Mouse (Mus musculus) right cerebral cortex, adult 18-20 months (tissue): ENCODE measurements around the gene Dgat2l6.

ENCODE experiments used
- DNase-seq: peaks from one replicate; pipeline ENCODE4 v3.0.0; 2022; ENCODE audit warnings: mixed read lengths

The Dgat2l6 gene

DNA sequence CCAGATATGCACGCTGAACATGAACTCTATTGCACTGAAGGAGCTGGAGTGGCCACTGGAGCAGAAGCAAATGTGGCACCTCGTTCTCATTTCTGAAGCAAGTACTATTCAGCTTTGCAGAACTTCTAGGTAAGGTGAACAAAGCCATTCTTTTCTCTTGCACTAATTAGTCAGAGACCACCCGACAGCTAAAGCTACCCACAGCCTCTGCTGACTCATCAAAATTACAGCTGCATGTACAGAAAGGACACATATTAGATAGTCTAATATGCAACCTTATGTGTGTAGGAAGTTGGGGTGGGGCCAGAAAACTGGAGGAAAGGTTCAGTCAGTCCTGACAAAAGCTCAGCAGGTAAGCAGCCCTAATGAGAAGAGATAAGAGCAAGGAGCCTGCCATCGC, at the start of gene Dgat2l6:
Dgat2l6 (plus strand) TSS at position 368 of the 400 bp plus-strand sequence.
- DNase-seq = no peak

DNA sequence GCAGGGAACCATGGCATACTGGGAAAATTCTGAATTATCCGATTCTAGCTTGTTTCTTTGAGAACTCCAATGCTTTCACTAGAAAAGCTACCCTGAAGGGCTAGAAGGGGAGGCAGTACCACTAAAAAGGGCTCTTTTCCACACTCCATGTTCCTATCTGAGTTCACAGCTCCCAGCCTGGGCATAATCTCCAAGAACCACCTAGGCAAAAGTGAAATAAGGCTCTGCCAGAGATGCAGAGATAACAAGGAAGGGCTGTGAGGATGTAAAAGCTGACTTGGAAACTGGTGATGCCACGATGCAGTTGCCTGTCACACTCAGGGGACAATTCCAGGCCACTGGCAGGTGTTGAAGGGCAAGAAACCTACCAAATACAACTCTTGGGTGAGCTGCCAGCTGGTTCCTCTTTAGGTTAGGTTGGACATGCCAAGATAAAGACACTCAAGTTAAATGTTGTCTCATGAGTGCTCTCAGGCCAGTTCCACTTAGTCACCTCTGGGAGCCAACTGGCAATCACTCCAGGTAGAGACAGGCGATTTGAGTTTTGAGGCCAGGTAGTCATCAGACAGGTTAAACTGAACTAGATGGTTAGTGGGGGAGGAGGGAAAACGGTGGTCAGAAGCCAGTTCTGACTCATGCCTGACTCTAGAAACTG, 48.9 kb upstream of the Dgat2l6 start:
- no peak for DNase-seq

DNA sequence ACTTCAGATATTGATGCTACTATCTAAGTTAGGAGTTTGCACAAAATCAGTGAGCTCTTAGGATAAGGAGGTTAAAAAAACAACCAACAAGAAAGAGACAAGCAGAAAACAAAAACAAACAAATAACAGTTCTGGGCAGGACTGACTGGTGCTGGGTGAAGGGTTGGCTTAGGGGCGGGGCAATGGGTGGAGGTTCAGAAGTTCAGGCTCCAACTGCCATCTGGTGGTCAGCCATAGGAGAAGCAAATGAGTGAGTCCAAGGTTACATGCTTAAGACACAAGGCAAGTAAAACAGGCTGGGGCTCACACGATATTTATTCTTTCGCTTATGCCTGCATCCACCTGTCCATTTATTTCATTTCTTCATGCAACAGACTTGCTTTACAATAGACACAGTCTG, 44.3 kb upstream of the Dgat2l6 start:
- peak; percentile 50 for DNase-seq

DNA sequence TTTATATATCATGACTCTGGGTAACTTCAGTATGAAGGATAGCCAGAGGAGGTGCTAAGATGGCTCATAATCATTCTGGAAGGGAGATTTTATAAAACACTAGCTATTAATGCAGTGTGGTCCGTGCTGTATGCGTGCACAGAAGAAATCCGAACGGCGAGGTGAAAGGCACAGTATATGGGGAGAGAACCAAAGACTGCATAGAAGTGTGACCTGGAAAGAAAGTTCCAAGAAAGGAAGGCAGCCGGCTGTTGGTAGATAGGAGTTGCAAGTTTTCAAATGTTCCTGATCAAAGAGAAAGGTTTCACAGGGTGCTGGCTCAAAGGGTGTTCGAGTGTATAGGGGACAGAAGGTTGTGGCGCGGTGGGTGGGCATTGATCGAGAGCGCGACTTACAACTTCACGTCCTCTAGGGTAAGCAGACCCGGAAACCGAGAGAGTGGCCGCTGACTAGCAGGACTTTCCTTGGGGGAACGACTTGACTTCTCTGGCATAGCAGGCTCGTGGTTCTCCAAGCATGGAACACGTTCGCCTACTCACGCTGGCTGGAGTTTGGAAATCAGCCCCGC, 31.1 kb upstream of the Dgat2l6 start:
- no peak for DNase-seq

DNA sequence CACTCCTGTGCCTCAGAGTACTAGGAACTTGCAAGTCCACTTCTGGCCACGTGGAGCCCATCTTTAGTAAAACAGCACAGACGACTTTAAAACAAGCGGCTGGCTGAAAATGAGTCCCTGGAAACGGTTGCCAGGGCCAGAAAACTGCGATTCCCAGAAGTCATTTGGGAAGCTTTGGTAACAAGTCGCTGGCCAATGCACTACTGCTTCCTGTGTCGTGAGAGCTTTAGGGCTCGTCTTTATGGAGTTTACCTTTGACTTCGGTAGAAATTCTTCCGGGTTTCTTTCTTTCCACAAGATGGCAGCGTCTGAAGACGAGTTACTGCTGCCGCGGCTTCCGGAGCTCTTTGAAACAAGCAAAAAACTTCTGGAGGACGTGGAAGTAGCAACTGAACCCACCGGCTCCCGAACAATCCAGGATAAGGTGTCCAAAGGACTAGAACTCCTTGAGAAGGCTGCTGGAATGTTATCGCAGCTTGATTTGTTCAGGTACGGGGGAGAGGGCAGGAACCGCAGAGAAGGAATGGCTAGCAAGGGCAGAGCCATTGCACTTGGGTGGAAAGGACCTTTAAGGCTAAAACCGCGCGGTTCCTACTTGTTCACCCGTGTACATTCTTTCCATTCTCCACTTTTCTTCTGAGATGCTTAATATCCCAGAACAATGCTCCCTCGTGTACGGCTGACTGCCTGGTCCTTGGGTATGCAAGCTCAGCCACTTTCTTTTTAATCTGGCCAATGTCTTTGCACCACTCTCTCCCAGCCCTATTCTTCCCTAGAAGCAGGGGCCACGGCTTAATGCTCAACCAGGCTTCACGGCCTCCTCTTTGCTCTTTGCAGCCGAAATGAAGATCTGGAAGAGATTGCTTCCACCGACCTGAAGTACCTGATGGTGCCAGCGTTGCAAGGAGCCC, 30.3 kb upstream of the Dgat2l6 start, which contains the start of gene Igbp1:
Igbp1 (plus strand) TSS at position 224 of the 911 bp plus-strand sequence.
- peak; percentile 86 for DNase-seq

DNA sequence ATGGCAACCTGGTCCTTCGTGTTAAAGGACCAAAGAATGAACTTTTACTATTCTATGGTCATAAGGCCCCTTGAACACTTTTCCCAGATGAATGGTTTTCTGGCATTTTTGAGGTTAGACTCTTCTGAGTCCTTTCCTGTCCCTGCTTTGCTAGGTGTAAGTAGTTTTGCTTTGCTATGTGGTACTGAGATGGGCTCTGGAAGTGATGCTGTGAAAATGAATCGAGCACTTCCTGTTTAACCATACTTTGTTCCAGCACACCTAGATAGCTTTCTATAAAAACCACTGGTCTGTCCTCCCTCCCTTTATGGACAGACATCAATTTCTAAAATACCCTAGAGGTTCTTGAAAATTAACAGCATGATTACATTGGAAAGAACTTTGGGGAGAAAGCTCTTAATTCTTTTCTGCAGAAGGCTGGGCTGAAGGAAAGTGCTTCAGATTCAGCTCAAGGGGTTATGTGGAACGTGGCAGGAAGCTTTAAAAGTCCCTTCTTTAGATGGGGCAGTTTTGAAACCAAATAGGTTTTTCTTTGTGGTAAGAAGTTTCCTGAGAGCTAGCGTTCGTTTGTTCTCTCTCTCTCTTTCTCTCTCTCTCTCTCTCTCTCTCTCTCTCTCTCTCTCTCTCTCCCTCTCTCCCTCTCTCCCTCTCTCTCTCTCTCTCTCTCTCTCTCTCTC, 20.3 kb upstream of the Dgat2l6 start:
- DNase-seq = no peak

DNA sequence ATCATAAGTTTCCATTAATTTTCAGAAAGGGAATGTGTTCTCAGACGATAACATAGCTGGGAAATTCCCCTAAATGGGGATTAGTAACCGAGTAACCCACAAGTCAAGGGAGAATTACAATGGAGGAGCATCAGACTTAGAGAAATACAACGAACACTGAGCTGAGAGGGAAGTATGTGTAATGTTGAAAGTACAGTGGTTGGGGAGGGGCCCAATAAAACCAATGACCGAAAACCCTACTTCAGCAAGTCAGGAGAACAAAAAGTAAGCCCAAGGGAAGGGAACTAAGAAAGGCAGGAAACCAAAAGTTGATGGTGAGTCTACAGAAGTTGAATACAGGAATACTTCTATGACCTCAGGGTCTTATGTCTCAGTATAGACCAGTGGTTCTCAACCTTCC, 16.5 kb upstream of the Dgat2l6 start:
- no peak for DNase-seq

DNA sequence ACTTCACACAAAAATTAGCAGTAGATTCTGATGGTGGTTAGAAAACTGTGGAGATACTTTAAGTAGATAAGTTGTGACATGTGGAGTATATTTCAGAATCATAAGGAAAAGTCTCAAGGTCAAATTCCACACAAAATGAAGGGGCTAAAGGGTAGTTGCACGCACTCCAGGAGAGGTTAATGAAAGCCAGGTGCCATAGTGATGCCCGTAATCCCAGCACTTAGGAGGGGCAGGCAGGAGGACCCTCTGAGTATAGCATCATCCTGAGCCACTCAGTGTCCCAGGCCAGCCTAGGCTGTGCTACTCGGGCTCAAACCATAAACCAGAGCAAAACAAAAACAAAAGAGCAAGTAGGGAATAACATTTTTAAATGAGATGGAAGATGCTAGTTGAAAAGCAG, 14.7 kb upstream of the Dgat2l6 start:
- no peak for DNase-seq

DNA sequence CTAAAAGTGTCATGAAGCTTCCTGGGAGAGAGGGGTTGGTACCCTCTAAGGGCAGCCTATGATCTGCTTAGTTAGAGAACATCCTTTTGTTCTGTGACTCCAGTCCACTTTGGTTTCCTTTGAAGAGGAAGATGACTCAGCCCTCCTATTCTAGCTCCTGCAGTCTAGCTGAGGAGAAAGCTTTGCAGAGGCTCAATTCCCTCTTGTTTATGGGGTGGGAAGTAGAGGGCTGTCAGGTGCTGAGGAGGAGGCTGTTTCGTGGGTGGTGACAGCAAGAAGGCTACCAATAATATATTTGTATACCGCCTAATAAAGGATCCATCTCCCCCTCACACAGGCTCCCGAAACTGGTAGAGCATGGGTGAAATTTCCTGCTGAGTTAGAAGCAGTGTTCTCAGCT, 8.0 kb upstream of the Dgat2l6 start:
- peak; percentile 31 for DNase-seq

DNA sequence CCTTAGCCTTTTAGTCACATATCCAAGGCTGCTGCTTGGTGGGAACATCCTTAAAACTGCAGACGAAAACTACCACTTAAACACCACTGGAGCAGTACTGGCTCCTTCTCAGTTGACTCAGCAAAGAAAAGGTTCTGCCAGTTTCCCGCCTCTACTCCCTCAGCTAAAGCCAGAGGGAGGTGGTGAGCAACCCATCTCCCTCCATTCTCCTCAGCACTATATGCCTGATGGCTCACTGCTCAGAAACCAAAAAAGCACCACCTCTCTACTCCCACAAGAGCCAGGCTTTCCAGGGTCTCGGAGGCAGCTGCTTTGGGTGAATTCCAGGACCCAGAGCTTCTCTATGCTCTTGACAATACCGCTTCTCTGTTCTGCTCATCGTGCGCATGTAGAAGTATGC, 7.0 kb upstream of the Dgat2l6 start:
- DNase-seq = peak; percentile 65

DNA sequence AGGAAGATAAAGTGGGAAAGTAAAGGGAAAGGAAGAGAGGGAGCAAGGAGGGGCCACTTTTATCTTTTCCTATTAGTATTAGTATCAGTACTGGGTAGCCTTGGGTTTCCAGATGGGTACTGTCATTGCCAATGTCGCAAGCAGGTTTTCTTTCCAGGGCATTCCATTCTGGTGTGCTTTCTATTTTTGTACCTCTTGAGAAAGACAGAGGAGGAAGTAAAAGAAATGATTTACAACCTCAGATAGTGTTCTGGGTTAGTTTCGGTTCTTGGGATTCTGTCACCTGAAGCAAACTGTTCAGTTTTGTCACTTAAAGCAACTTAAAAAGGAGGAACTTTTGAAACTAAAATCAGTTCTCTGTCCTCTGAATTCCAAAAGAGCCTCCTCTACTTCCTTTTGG, 6.1 kb upstream of the Dgat2l6 start:
- DNase-seq = no peak

DNA sequence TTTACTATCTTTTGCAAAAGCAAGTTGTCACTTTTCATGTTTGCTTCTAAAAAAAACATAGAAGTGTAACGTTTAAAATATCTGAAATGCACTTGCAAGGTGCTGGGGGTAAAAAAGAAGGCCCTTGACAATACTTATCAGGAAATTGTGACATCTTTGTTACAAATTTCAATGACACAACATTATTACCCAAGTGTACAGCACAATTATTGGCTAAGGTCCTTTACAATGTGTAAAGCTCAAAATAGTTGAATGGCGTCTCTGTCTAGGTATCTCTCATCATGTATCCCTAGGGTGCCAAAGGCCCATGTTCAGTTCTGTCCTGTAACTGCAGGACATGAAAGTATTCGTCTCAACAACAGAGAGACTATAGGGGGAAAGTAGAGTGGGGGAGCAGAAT, 31.4 kb downstream of the Dgat2l6 start:
- no peak for DNase-seq

DNA sequence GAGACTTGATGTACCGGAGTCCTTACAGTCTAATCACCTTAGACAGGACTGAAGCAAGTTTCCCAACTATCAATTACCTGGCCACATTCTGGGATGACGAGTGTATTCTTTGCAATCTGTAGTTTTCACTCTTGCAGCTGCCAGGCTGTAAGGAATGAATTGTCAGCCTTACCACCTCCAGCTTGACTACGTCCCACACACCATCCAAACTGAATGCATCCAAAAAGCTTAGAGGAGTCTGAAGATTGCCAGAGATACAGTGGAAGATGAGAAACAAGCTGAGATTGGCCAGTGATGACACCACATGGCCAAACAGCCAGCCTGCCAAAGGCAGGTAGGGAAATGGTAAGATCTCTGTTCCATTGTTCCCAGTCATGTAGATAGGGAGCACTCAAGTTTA, 41.1 kb downstream of the Dgat2l6 start:
- peak; percentile 14 for DNase-seq

DNA sequence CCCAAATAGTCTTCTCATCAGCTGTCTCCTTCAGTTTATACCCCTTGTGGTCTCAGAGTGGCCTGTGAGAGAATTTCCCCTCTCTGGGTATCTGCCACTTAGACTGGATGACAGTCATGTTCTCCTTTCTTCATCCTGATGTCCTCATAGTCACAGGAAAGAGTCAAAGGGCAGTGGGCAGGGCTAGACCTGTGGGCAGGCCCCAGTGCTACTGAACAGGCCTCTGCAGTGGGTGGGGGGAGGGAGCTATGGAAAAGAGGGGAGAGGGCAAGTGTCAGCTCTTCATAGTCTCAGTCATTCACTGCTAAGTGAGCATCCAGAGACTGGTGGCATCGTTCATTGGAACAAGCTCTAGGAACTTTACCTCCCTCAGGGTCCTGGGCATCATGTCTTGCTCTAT, 47.3 kb downstream of the Dgat2l6 start, which contains the start of gene Awat1:
Awat1 (plus strand) TSS at position 301 of the 400 bp plus-strand sequence.
- DNase-seq = no peak

DNA sequence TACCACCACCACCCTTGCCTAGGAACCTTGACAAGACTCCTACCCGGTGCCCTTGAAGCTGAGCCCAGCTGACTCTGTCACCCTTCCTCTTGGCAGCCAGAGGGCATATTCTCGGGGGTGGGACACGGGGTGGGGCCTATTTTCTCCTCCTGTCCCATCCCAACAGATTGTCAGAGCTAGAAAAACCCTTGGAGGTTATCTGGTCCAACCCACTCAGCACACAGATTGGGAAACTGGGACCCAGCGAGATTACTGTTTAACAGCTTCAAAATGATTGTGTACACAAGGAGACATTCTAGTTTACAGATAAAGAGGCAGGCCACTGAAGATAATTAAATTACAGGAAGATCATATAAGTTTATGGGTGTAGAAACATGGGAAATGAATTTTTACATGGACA, 70.2 kb downstream of the Dgat2l6 start, which contains the start of gene P2ry4:
P2ry4 (minus strand) TSS at position 79 of the 400 bp plus-strand sequence.
- no peak for DNase-seq
